Mouse (Mus musculus) embryonic facial prominence, embryonic 11.5 days (tissue): ENCODE data around the gene Col18a1. TPM values are rescaled to one million over a fixed set of nuclear protein-coding genes. Genes with fewer than 3 reads are reported as not detected.

Experiments used
- ATAC-seq: fragments of 200-750 bp; cut with Nextera tagmentation; replicated peaks from 2 replicates; pipeline ENCODE4 v1.8.0; 2017; ENCODE audit warnings: low read depth; ENCODE audit not compliant: insufficient number of reproducible peaks, low FRiP score, low TSS enrichment
- DNase-seq: peaks from one replicate; pipeline ENCODE4 v3.0.0-alpha.2; 2015; ENCODE audit warnings: low spot score
- H3K27ac ChIP-seq: fragments of 300-500 bp; sonication (generic); replicated peaks from 2 replicates; pipeline ENCODE4 v1.5.1; 2014; ENCODE audit warnings: mild to moderate bottlenecking, low read depth, low read length, control low read depth
- H3K27me3 ChIP-seq: fragments of 300-500 bp; sonication (generic); 2 replicates; pipeline ENCODE4 v1.6.1; 2014; ENCODE audit warnings: mild to moderate bottlenecking, low read length, moderate library complexity, mixed read lengths; ENCODE audit not compliant: control insufficient read depth, insufficient read depth
- H3K36me3 ChIP-seq: fragments of 300-500 bp; sonication (generic); replicated peaks from 2 replicates; pipeline ENCODE4 v1.6.1; 2014; ENCODE audit warnings: low read depth, mild to moderate bottlenecking, low read length, moderate library complexity, mixed read lengths; ENCODE audit not compliant: control insufficient read depth, insufficient read depth
- H3K4me1 ChIP-seq: fragments of 300-500 bp; sonication (generic); 2 replicates; pipeline ENCODE4 v1.6.1; 2014; ENCODE audit warnings: low read length, mixed read lengths; ENCODE audit not compliant: control insufficient read depth, insufficient read depth
- H3K4me2 ChIP-seq: fragments of 300-500 bp; sonication (generic); 2 replicates; pipeline ENCODE4 v1.6.1; 2014; ENCODE audit warnings: low read depth, mild to moderate bottlenecking, control low read depth, low read length, moderate library complexity
- H3K4me3 ChIP-seq: fragments of 300-500 bp; sonication (generic); 2 replicates; pipeline ENCODE4 v1.5.1; 2014; ENCODE audit warnings: low read depth, low read length, control low read depth
- H3K9ac ChIP-seq: fragments of 300-500 bp; sonication (generic); replicated peaks from 2 replicates; pipeline ENCODE4 v1.6.1; 2014; ENCODE audit warnings: mild to moderate bottlenecking, control low read depth, low read length
- H3K9me3 ChIP-seq: fragments of 300-500 bp; sonication (generic); replicated peaks from 2 replicates; pipeline ENCODE4 v1.6.1; 2016; ENCODE audit warnings: mild to moderate bottlenecking, low read length, inconsistent platforms, mixed read lengths; ENCODE audit not compliant: control insufficient read depth
- WGBS: fragments of 180-500 bp; shearing (Covaris S2); extraction: QIAGEN DNeasy Blood & Tissue Kit; methylation state at CpG from one replicate; pipeline ENCODE4 v1.1.7; 2014; 5-methylcytosine and 5-hydroxymethylcytosine counted together
- polyA plus RNA-seq: library from polyadenylated mRNA; unstranded; fragments of >200 nt; fragmentation: Nextera tagmentation; extraction: Ambion mirVana; gene quantifications from 2 replicates; pipeline ENCODE4 v1.2.1, GENCODE M21; 2014

Gene Col18a1
- polyA plus RNA-seq, 1 experiment from 2014 or later: 55.5 TPM

- no peaks in the 10 kb centered on the region for H3K27me3 ChIP-seq
- DNase-seq (peak; percentile 83), ATAC-seq (no peak)
- no peak overlapping the region for H3K9ac ChIP-seq
- H3K27ac ChIP-seq: no peak overlapping the region
- no peaks in the 10 kb centered on the region for H3K4me1 ChIP-seq
- 29% methylated on average over 3 of the region's 3 CpGs for WGBS
- H3K9me3 ChIP-seq: no peaks in the 10 kb centered on the region
- H3K4me3 ChIP-seq: no peak overlapping the region
- no peaks in the 10 kb centered on the region; the same call in 1 of the 2 replicates for H3K36me3 ChIP-seq
- H3K4me2 ChIP-seq: no peak overlapping the region
Measured at GRCm38 (mm10) chr10:77082453-77082852, 83.9 kb downstream of the Col18a1 start.

- Histone ChIP-seq H3K9me3 (no peaks in the 10 kb centered on the region), H3K36me3 (no peaks in the 10 kb centered on the region; the same call in 1 of the 2 replicates), H3K4me3 (no peak overlapping the region), H3K27me3 (no peaks in the 10 kb centered on the region), H3K4me2 (no peak overlapping the region), H3K27ac (no peak overlapping the region), H3K9ac (no peak overlapping the region), H3K4me1 (no peaks in the 10 kb centered on the region)
- DNase-seq: no peak
- WGBS: 86% methylated on average over 8 of the region's 8 CpGs
- no peak for ATAC-seq
Measured at GRCm38 (mm10) chr10:77078961-77079360, 87.4 kb downstream of the Col18a1 start.

GRCm38 (mm10) chr10:77078456-77078855 lies 87.9 kb downstream of the Col18a1 start:
- no peak for ATAC-seq
- H3K4me1 ChIP-seq: no peaks in the 10 kb centered on the region
- no peaks in the 10 kb centered on the region for H3K9me3 ChIP-seq
- no peaks in the 10 kb centered on the region for H3K27me3 ChIP-seq
- WGBS: 94% methylated on average over 4 of the region's 4 CpGs
- H3K4me3 ChIP-seq: no peak overlapping the region
- H3K27ac ChIP-seq: no peak overlapping the region
- DNase-seq: no peak
- H3K36me3 ChIP-seq: no peaks in the 10 kb centered on the region; the same call in 1 of the 2 replicates
- H3K9ac ChIP-seq: no peak overlapping the region
- no peak overlapping the region for H3K4me2 ChIP-seq

GRCm38 (mm10) chr10:77074276-77074974 lies 91.9 kb downstream of the Col18a1 start:
- no peaks in the 10 kb centered on the region for H3K27me3 ChIP-seq

GRCm38 (mm10) chr10:77070072-77070471 lies 96.3 kb downstream of the Col18a1 start:
- H3K9me3 ChIP-seq: no peaks in the 10 kb centered on the region
- no peak overlapping the region for H3K4me2 ChIP-seq
- DNase-seq (peak; percentile 67), ATAC-seq (no peak)
- H3K4me3 ChIP-seq: no peak overlapping the region
- H3K36me3 ChIP-seq: no peaks in the 10 kb centered on the region
- no peaks in the 10 kb centered on the region for H3K27me3 ChIP-seq
- no peaks in the 10 kb centered on the region for H3K4me1 ChIP-seq
- WGBS: 55% methylated on average over 4 of the region's 4 CpGs
- H3K27ac ChIP-seq: no peak overlapping the region
- no peak overlapping the region for H3K9ac ChIP-seq

More at GRCm38 (mm10) chr10:77074276-77074974, 91.9 kb downstream of the Col18a1 start:
- no peaks in the 10 kb centered on the region for H3K4me1 ChIP-seq
- H3K36me3 ChIP-seq: no peaks in the 10 kb centered on the region; the same call in 1 of the 2 replicates
- H3K4me2 ChIP-seq: no peak overlapping the region
- no peak for ATAC-seq
- H3K4me3 ChIP-seq: no peak overlapping the region
- DNase-seq: no peak
- no peak overlapping the region for H3K27ac ChIP-seq
- H3K9me3 ChIP-seq: no peaks in the 10 kb centered on the region
- H3K9ac ChIP-seq: no peak overlapping the region
- 76% methylated on average over 4 of the region's 4 CpGs for WGBS

- no peak overlapping the region for H3K4me3 ChIP-seq
- H3K4me2 ChIP-seq: no peak overlapping the region
- H3K27ac ChIP-seq: no peak overlapping the region
- H3K4me1 ChIP-seq: no peaks in the 10 kb centered on the region
- H3K36me3 ChIP-seq: no peaks in the 10 kb centered on the region
- no peaks in the 10 kb centered on the region for H3K9me3 ChIP-seq
- WGBS: 88% methylated on average over 7 of the region's 7 CpGs
- DNase-seq (no peak), ATAC-seq (no peak)
- no peak overlapping the region for H3K9ac ChIP-seq
- H3K27me3 ChIP-seq: no peaks in the 10 kb centered on the region
Measured at GRCm38 (mm10) chr10:77068469-77068868, 97.9 kb downstream of the Col18a1 start.

- ATAC-seq: no peak
- no peaks in the 10 kb centered on the region for H3K9me3 ChIP-seq
- no peaks in the 10 kb centered on the region for H3K27me3 ChIP-seq
- H3K9ac ChIP-seq: no peak overlapping the region
- H3K4me3 ChIP-seq: no peak overlapping the region
- no peaks in the 10 kb centered on the region for H3K4me1 ChIP-seq
- no peak for DNase-seq
- H3K36me3 ChIP-seq: no peaks in the 10 kb centered on the region
- H3K4me2 ChIP-seq: no peak overlapping the region
- no peak overlapping the region for H3K27ac ChIP-seq
Measured at GRCm38 (mm10) chr10:77064659-77065058, 101.7 kb downstream of the Col18a1 start.

- 83% methylated on average over 3 of the region's 3 CpGs for WGBS
- ATAC-seq (no peak), DNase-seq (no peak)
- no peak overlapping the region for H3K4me2 ChIP-seq
- H3K9me3 ChIP-seq: no peaks in the 10 kb centered on the region
- H3K4me3 ChIP-seq: no peak overlapping the region
- H3K27me3 ChIP-seq: no peaks in the 10 kb centered on the region
- no peaks in the 10 kb centered on the region for H3K36me3 ChIP-seq
- H3K4me1 ChIP-seq: no peaks in the 10 kb centered on the region
- no peak overlapping the region for H3K9ac ChIP-seq
- H3K27ac ChIP-seq: no peak overlapping the region
Measured at GRCm38 (mm10) chr10:77064239-77064638, 102.1 kb downstream of the Col18a1 start.
